Mouse (Mus musculus) bone marrow macrophage, adult 2 months (primary cell): ENCODE measurements at regions not wholly inside any gene's neighbourhood (a gene's known extent, or its start where the extent isn't known, plus 50 kb on each side); places are given as distances from the start of the nearest gene placed in this dataset.

ENCODE experiments used
- CTCF ChIP-seq: IDR thresholded peaks from 2 replicates; pipeline ENCODE4 v1.5.1; 2012; ENCODE audit warnings: low read depth, mild to moderate bottlenecking, low read length, moderate library complexity
- POLR2A ChIP-seq: IDR thresholded peaks from 2 replicates; pipeline ENCODE4 v1.6.1; 2012; ENCODE audit warnings: mild to moderate bottlenecking, low read depth, low read length, borderline replicate concordance

DNA sequence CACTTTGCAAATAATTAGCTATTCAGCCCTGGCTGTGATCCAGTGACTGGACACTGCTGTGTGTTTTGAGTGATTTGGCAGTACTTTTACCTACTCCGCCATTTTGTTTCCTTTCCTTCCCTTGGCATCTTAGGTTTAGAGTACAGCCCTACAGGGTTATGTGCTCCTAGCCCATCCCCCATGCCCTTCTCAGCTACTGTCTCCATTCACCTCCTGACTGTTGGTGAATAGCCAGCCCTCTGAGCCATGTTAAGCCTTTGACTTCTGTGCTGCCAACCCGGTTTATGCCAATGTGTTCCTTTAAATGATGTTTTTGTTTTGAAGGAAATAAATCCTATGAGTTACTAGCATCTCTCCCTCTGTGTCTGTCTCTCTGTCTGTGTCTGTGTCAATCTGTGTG, 167.8 kb upstream of the Tas2r134 start:
- TF ChIP-seq POLR2A, result no peak
- no peak for TF ChIP-seq CTCF
